Mouse (Mus musculus) fat pad, adult 2 months (tissue): ENCODE data around the gene Serpina5.

Experiments
- DNase-seq: peaks from one replicate; pipeline ENCODE4 v3.0.0-alpha.2; 2011; ENCODE audit warnings: low read depth, low spot score; ENCODE audit errors: extremely low read depth

Gene Serpina5

GRCm38 (mm10) chr12:104125021-104125560 lies 24.2 kb downstream of the Serpina5 start:
- DNase-seq = peak; percentile 30

DNA sequence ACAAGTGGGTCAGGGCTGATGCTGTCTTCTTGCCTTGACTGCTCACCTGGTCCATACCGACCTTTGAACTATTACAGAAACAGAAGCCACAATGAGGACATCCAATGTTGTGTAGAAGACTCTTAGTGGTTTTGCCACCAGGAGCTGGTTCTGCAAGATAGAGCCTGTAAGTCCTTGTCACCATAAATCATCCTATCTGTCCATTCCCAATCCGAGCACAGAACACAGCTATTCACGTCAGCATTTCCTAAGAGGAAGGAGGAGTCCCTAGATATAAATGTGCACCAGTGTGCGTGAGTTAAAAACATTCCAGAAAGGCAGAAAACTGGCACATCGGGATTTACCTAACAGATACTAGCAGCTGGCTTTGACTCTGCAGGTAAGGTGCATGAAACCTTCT lies 26.8 kb downstream of the Serpina5 start, which contains the start of gene Serpina3b:
Gene Serpina3b (plus strand): TSS at position 301 of the 400 bp plus-strand sequence.
- peak; percentile 30 for DNase-seq

DNA sequence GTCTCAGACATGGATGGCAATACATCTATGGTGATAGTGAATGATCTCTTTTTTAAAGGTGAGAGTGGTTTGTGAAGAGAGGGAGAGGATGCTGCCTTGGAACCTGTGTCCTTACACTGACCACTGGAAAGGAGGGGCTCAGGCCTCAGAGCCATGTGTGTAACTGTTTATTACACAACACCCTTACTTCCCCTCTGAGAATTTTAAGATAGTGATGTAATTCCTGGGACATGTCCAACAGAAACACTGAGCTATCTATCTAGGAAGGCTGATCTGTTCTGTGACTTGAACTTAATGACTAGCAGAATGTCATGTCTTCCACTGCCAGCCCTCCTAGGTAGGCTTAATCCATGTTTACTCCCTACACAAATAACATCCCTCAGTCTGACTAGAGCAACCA lies 30.1 kb downstream of the Serpina5 start:
- no peak for DNase-seq

DNA sequence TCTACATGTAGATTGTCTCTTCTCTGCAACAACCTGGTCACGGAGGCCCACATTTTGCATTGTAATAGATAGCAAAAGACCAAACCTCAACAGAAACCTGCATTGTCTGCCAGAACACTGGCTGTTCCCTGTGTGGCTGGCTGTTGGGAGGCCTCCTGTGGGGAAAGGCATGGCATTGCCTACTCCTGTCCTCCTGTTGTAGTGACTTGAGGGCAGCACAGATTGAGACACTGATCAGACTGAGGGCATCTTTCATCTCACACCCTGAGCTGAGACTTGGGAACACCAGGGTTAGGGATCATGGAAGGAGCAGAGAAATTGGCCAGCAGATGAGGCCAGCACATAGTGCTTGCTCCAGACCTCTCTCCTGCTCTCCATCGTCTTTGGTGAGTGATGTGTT lies 37.3 kb downstream of the Serpina5 start:
- no peak for DNase-seq

GRCm38 (mm10) chr12:104140543-104141103 lies 39.7 kb downstream of the Serpina5 start:
- no peak for DNase-seq

DNA sequence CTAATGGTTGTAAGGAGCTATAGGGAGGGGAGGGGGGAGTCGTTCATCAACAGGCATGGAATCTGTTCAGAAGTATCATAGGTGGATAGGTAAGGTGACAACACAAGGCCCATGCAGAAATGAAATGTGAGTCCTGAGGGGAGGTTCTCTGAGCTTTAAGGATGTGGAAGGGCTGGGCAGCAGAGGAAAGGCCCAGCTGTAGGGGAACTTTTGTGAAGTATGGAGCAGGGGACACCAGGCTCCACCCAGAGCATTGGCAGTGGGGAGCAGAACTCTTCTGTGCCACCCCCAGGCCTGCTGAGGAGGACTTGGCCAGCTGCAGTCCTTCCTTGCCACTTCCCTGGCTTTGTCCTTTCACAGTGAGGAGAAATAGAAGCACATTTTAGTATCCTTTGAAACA lies 40.6 kb downstream of the Serpina5 start:
- no peak for DNase-seq

DNA sequence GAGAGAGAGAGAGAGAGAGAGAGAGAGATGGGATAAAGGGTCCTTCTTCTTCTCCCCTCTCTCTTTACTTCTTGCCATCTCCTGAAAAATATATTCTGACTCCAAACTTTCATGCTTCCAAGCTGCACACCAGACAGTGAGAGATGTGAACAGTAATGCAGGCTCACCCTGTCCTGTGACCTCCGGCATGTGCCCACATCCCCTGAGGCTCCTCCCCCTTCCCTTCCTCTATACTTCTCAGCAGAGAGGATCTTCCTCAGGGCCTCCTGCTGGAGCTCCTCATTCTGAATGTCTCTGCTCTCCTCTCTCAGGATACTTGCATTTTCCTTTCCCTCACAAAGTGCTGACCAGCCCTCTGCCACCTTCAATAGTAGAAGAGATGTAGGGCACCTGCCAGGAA lies 41.5 kb downstream of the Serpina5 start:
- DNase-seq = no peak

GRCm38 (mm10) chr12:104143286-104143685 lies 42.4 kb downstream of the Serpina5 start:
- DNase-seq = no peak

DNA sequence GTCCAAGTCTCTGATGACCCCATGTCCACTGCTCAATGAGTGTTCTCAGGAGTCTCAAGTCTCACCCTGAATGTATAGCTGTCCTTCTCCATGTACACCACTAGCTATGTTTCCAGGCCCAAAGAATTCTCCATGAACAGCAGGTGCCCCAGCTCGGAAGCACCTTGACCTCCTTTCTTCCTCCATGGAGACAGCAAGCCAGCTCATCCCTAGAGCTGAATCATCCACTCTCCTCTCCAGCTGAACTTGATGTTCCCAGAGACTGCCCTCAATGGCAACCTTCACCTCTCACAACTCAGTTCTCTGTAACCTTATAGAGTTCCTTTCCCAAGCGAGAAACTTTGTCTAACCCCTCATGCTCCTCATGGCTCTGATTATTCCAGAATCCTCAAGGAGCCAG lies 44.7 kb downstream of the Serpina5 start:
- DNase-seq = no peak

GRCm38 (mm10) chr12:104151989-104152388 lies 51.1 kb downstream of the Serpina5 start:
- DNase-seq = no peak

DNA sequence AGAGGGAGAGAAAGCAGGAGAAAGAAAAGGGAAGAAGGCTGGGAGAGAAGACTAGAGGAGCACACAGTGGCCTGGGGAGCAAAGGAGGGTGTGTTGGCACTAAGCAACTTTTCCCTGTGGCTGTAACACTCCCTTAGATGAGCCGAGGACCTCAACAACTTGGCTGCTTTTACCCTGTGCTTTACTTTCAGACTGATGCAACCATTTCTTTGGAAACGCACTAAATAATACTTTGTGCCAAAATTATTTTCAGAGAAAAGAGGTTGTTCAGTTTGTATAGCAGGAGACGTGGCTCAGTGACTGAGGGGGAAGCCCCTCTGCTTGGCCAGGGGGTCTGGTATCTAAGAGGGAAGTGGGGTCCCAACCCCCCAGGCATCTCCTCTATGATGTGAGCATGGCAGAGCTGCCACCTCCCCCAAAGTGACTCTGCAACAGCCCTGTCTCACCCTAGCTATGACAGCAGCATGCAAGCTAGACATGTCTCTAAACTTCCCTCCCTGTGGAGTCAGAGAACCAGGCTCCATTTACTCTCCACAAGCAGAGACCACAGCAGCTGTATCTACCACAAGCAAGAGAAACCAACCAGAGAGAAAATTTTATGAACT lies 52.2 kb downstream of the Serpina5 start:
- no peak for DNase-seq

- DNase-seq = no peak
Measured at GRCm38 (mm10) chr12:104153656-104154055, 52.7 kb downstream of the Serpina5 start, which contains the start of gene Serpina3c. Gene Serpina3c, minus strand, starts transcription at chr12:104153870.
